Mouse (Mus musculus) layer of hippocampus, postnatal 10 days (tissue): ENCODE results near the gene 4930455H04Rik. TPM values are rescaled to one million over a fixed set of nuclear protein-coding genes. Genes with fewer than 3 reads are reported as not detected.

Source experiments
- DNase-seq, 2 experiments: peaks; one replicate each; pipeline ENCODE4 v3.0.0; 2021; ENCODE audit warnings: low spot score in 2 of 2
- total RNA-seq, 2 experiments: library from RNA; stranded (reverse); gene quantifications; 2 replicates each; pipeline ENCODE4 v1.2.3; 2021

4930455H04Rik gene
- total RNA-seq, 2 experiments from 2014 or later = not detected

DNA sequence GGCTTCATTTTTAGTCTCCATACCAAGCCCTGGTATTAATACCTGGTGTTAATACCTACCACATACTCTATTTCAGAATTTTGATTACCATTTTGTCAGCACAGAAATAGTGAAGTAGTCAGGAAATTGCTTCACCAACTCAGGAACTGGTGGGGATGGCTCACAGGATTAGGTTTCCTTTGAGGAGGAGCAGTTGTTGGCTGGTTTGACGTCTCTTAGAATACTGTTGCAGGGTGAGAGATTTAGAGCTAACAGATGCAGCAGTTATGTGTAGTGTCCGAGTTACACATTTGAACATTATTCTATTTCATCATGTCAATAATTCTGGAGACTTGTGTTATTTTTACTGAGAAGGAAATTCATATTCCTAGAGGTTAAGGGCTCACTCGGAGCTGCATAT lies 57.4 kb downstream of the 4930455H04Rik start:
- DNase-seq = no peak

Other genes starting within 250 kb of the 4930455H04Rik start
- gene Agl, start 160.1 kb upstream of the 4930455H04Rik start, total RNA-seq = 10 to 100 TPM; 28.6 to 31.0 TPM
- 1 to 10 TPM; 1.7 to 2.5 TPM for gene Frrs1, start 108.8 kb upstream of the 4930455H04Rik start, total RNA-seq
- gene Palmd, start 720 bp downstream of the 4930455H04Rik start, total RNA-seq = 10 to 100 TPM; 36.4 to 36.7 TPM